Mouse (Mus musculus) CH12.LX (cell line): ENCODE measurements around the gene Gm15319. TPM values are rescaled to one million over a fixed set of nuclear protein-coding genes. Genes with fewer than 3 reads are reported as not detected.
"Not testable (repeated sequence)": the region's sequence is repeated elsewhere in the genome, so short reads cannot be mapped to it uniquely, and the experiment has no call there.

ENCODE experiments used
- DNase-seq: peaks from one replicate; pipeline ENCODE4 v3.0.0-alpha.2; 2013; ENCODE audit errors: extremely low read depth
- H3K27ac ChIP-seq: 2 replicates; pipeline ENCODE4 v1.5.1; 2012; ENCODE audit warnings: low read depth, mild to moderate bottlenecking, control low read depth, moderate library complexity; ENCODE audit not compliant: insufficient read depth
- H3K27me3 ChIP-seq: replicated peaks from 2 replicates; pipeline ENCODE3; 2012; ENCODE audit warnings: inconsistent platforms
- H3K36me3 ChIP-seq, 2 experiments: replicated peaks in 1 of 2; 2 replicates each; pipeline versions ENCODE3 to v1.6.1; 2012; ENCODE audit warnings: inconsistent platforms in 1 of 2, low read length in 1 of 2, mild to moderate bottlenecking in 1 of 2, mixed read lengths in 1 of 2, moderate library complexity in 1 of 2; ENCODE audit not compliant: control insufficient read depth in 1 of 2, insufficient read depth in 1 of 2
- H3K4me1 ChIP-seq, 2 experiments: 2 replicates each; pipeline ENCODE4 v1.6.1; 2012; ENCODE audit warnings: inconsistent platforms in 1 of 2, moderate library complexity in 1 of 2; ENCODE audit not compliant: insufficient read depth in 2 of 2, control insufficient read depth in 1 of 2
- H3K4me2 ChIP-seq: 2 replicates; pipeline ENCODE4 v1.6.1; 2012; ENCODE audit warnings: low read depth, mild to moderate bottlenecking, control low read depth; ENCODE audit not compliant: poor library complexity, insufficient read depth, severe bottlenecking
- H3K4me3 ChIP-seq, 3 experiments: fragments of 150-350 bp in 1 of 3; sonication (generic) in 1 of 3; replicated peaks in 1 of 3; 2 replicates each; pipeline versions ENCODE3 to v1.5.1; 2011 to 2012; ENCODE audit warnings: low read depth in 2 of 3, low read length in 2 of 3, mild to moderate bottlenecking in 2 of 3, moderate library complexity in 2 of 3, control low read depth in 1 of 3, improper control_type of control experiment in 1 of 3, inconsistent platforms in 1 of 3, mixed read lengths in 1 of 3; ENCODE audit not compliant: poor library complexity in 1 of 3
- H3K79me2 ChIP-seq: replicated peaks from 2 replicates; pipeline ENCODE4 v1.6.1; 2012; ENCODE audit warnings: mild to moderate bottlenecking, moderate library complexity; ENCODE audit not compliant: control insufficient read depth, poor library complexity, insufficient read depth, severe bottlenecking; ENCODE audit errors: extremely low read depth
- H3K9ac ChIP-seq: 2 replicates; pipeline ENCODE4 v1.6.1; 2012; ENCODE audit warnings: low read depth, mild to moderate bottlenecking, control low read depth, moderate library complexity; ENCODE audit not compliant: insufficient read depth
- H3K9me3 ChIP-seq: replicated peaks from 2 replicates; pipeline ENCODE3; 2012; ENCODE audit warnings: low read length, inconsistent platforms, mixed read lengths
- dilution Hi-C: fragments of 300-500 bp; cut with MboI; formaldehyde crosslinking; loops from 2 replicates; pipeline ENCODE4 v1.14.3; 2020; ENCODE audit warnings: low sequenced_read_pairs; ENCODE audit not compliant: extremely low pct_unique_long_range_greater_than_20kb, extremely low pct_ligation_motif_present
- in situ Hi-C: fragments of 300-500 bp; cut with MboI; formaldehyde crosslinking; loops from 3 replicates; pipeline ENCODE4 v1.14.3; 2019; ENCODE audit warnings: low sequenced_read_pairs, low pct_ligation_motif_present, low pct_unique_long_range_greater_than_20kb, mixed read lengths
- polyA plus RNA-seq: library from polyadenylated mRNA; unstranded; fragments of >175 nt; gene quantifications from 2 replicates; pipeline ENCODE4 v1.2.1, GENCODE M21; 2012; ENCODE audit warnings: low read depth; ENCODE audit not compliant: insufficient read length
- total RNA-seq, 2 experiments: library from RNA; depleted of rRNA; stranded (reverse); fragments of 300-350 nt in 1 of 2; fragments of >200 nt in 1 of 2; gene quantifications; 2 replicates each; pipeline ENCODE4 v1.2.3; 2012 to 2014

Gene Gm15319
- total RNA-seq (2012; rRNA removed), result not detected in 2 replicates
- total RNA-seq (2014; rRNA removed), result not detected in 2 replicates
- polyA plus RNA-seq, result not detected in 2 replicates

DNA sequence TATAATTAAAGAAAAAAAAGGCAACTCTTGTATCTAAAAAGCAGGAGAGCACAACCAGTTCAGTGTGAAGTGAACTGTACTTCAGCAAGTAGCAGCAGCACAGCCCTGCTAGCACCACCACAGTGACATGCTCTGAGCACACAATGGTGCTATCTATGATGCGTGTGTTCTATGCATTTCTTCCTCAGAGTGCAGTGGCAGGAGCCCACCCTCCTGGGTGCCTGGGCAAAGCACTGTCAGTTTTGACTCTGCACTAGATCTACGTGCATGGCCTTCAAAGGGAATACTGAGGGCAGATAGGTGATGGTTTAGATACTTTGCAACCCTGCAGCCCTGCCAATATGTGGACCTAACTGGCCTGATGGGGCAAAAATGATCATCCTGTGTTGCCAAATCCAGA, at the start of gene Gm15319:
Gene Gm15319, minus strand, starts transcription at position 101 of the 400 bp plus-strand sequence.
- H3K4me3 ChIP-seq, H3K27ac ChIP-seq, H3K36me3 ChIP-seq, H3K4me2 ChIP-seq, dilution Hi-C loops, in situ Hi-C loops, H3K79me2 ChIP-seq, H3K27me3 ChIP-seq, DNase-seq, H3K4me1 ChIP-seq, H3K9ac ChIP-seq, H3K9me3 ChIP-seq: not testable (repeated sequence)

DNA sequence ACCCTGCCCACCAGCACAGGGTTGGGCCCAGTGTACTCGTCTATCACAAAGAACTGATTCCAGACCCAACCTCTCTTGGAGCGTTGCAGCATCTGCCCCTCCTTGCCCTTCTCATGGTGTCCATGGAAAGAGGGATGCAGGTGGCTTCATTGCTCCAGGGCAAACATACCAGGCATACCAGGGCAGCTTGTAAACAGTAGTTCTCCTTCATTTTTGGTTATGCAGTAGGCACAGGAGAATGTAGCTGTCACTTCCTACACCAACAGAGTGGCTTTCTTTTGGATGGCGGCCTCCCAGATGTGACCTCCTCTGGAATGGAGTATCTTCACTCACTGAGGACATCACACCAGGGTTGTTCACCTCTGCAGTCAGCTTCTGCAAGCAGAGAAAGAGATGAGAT, 47.3 kb upstream of the Gm15319 start:
- H3K9me3 ChIP-seq, dilution Hi-C loops, H3K27me3 ChIP-seq, H3K4me1 ChIP-seq, DNase-seq, H3K9ac ChIP-seq, H3K79me2 ChIP-seq, in situ Hi-C loops, H3K27ac ChIP-seq, H3K4me3 ChIP-seq, H3K36me3 ChIP-seq, H3K4me2 ChIP-seq: not testable (repeated sequence)

DNA sequence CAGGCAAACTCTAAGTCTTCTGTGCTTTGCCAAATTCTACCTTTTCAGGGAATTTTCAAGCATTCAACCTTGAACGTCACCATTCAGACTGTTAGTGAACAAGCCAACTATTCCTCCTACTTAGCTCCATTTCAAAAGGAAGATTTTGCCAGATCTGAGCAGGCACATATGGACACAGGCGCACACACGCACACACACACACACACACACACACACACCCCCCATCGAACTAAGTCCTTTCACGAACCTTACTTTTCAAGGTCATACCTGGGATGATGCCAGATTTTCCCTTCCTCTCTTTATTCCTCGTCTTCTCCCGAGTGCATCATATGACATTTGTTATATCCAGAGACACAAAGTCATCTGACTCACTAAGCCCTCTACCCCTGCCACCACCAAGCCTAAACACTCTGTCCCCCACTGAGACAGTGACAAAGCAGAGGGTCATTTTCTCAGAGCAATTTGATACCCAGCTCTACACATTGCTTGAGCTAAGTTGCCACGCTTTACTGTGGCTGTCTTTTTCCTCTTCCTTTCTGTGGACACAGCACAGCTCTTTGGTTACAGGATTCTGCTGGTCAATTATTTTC, 45.5 kb upstream of the Gm15319 start:
- H3K27me3 ChIP-seq, H3K27ac ChIP-seq, H3K79me2 ChIP-seq, H3K36me3 ChIP-seq, H3K9me3 ChIP-seq, in situ Hi-C loops, dilution Hi-C loops, H3K9ac ChIP-seq, H3K4me3 ChIP-seq, H3K4me2 ChIP-seq, H3K4me1 ChIP-seq, DNase-seq: not testable (repeated sequence)

DNA sequence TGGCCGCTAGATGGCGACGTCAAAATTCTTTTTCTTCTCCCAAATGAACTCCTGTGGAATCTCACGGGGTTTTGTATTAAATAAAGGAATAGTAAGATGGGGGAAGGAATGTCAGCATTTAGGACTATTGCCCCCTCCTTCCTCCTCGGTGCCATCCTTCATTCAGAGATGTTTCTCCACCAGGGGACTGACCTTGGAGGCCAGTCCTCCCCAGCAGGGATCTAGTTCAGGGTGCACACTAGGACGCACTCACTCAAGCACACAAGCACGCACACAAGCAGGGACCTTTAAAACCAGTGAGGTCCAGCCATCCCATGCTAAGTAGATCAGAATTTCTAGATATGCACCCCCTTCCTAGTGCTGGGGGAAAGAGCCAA, 26.3 kb upstream of the Gm15319 start:
- dilution Hi-C loops, H3K27me3 ChIP-seq, H3K4me1 ChIP-seq, H3K36me3 ChIP-seq, H3K4me2 ChIP-seq, H3K79me2 ChIP-seq, in situ Hi-C loops, H3K27ac ChIP-seq, H3K9ac ChIP-seq, H3K4me3 ChIP-seq, H3K9me3 ChIP-seq, DNase-seq: not testable (repeated sequence)

DNA sequence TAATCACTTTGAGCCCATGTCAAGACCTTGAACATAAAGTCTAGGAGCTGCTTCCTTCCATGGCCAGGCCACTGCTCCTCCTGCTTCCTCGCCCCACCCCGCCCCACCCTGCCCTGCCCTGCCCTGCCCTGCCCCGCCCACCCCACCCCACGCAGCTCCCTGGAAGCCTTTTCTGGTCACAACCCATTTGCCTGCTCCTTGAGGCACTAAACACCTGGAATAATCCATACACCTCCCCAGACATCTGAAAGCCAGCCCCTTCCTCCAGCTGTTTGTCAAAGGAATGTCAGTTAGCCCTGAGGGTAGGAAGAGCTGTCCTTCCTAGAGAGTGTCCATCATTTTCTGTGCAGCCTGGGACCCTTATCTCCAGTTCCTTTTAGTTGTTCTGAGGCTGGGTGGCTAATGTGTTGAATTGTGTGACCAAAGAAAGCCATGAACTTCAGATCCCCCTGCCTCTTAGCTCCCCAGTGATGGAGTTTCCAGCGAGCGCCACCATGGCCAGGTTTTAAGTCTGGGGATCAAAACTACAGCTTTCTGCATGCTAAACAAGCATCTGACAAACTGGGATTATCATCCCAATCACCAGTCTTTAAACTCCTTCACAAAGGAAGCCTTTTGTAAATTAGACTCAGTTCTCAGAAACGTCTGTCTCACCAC, 25.8 kb upstream of the Gm15319 start:
- DNase-seq, in situ Hi-C loops, H3K9me3 ChIP-seq, H3K4me2 ChIP-seq, H3K27me3 ChIP-seq, H3K9ac ChIP-seq, H3K4me1 ChIP-seq, H3K27ac ChIP-seq, H3K79me2 ChIP-seq, H3K4me3 ChIP-seq, dilution Hi-C loops, H3K36me3 ChIP-seq: not testable (repeated sequence)

DNA sequence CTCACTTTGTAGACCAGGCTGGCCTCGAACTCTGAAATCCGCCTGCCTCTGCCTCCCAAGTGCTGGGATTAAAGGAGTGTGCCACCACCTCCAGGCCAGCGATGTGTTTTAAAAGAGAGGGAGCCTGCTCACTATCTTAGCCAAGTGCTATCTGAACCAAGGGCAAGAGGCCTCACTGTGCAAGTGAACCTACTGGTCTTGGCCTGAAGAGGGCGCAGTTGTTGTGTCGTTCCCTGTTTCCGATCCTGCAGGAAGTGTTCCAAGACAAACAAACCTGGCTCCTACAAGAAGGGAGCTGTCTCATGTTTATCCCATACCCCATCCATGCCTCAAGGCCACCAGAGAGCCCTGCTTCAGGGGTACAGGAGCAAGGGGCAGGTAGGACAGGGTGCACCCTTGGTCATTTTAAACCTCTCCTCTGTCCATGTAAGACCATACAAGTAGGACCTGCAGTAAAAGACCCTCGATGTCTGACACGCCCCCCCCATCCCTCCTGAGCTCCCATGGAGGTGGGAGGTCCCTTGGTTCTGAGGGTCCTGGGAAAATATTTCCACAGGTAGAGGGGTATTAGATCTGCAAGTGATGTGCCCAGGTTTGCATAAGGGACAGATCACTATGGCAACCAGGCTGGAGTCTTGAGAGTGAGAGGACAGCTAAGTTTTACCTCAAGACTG, 24.2 kb upstream of the Gm15319 start:
- DNase-seq, in situ Hi-C loops, H3K9ac ChIP-seq, H3K27me3 ChIP-seq, H3K4me1 ChIP-seq, H3K79me2 ChIP-seq, H3K36me3 ChIP-seq, H3K9me3 ChIP-seq, dilution Hi-C loops, H3K4me3 ChIP-seq, H3K4me2 ChIP-seq, H3K27ac ChIP-seq: not testable (repeated sequence)
